Mouse (Mus musculus) CH12.LX (cell line): ENCODE data around the gene Psmg4. TPM values are rescaled to one million over a fixed set of nuclear protein-coding genes. Genes with fewer than 3 reads are reported as not detected.

Source experiments
- DNase-seq: peaks from one replicate; pipeline ENCODE4 v3.0.0-alpha.2; 2013; ENCODE audit errors: extremely low read depth
- H3K27ac ChIP-seq: 2 replicates; pipeline ENCODE4 v1.5.1; 2012; ENCODE audit warnings: low read depth, mild to moderate bottlenecking, control low read depth, moderate library complexity; ENCODE audit not compliant: insufficient read depth
- H3K27me3 ChIP-seq: replicated peaks from 2 replicates; pipeline ENCODE3; 2012; ENCODE audit warnings: inconsistent platforms
- H3K36me3 ChIP-seq, 2 experiments: replicated peaks in 1 of 2; 2 replicates each; pipeline versions ENCODE3 to v1.6.1; 2012; ENCODE audit warnings: inconsistent platforms in 1 of 2, low read length in 1 of 2, mild to moderate bottlenecking in 1 of 2, mixed read lengths in 1 of 2, moderate library complexity in 1 of 2; ENCODE audit not compliant: control insufficient read depth in 1 of 2, insufficient read depth in 1 of 2
- H3K4me1 ChIP-seq, 2 experiments: 2 replicates each; pipeline ENCODE4 v1.6.1; 2012; ENCODE audit warnings: inconsistent platforms in 1 of 2, moderate library complexity in 1 of 2; ENCODE audit not compliant: insufficient read depth in 2 of 2, control insufficient read depth in 1 of 2
- H3K4me2 ChIP-seq: 2 replicates; pipeline ENCODE4 v1.6.1; 2012; ENCODE audit warnings: low read depth, mild to moderate bottlenecking, control low read depth; ENCODE audit not compliant: poor library complexity, insufficient read depth, severe bottlenecking
- H3K4me3 ChIP-seq, 3 experiments: fragments of 150-350 bp in 1 of 3; sonication (generic) in 1 of 3; replicated peaks in 1 of 3; 2 replicates each; pipeline versions ENCODE3 to v1.5.1; 2011 to 2012; ENCODE audit warnings: low read depth in 2 of 3, low read length in 2 of 3, mild to moderate bottlenecking in 2 of 3, moderate library complexity in 2 of 3, control low read depth in 1 of 3, improper control_type of control experiment in 1 of 3, inconsistent platforms in 1 of 3, mixed read lengths in 1 of 3; ENCODE audit not compliant: poor library complexity in 1 of 3
- H3K79me2 ChIP-seq: replicated peaks from 2 replicates; pipeline ENCODE4 v1.6.1; 2012; ENCODE audit warnings: mild to moderate bottlenecking, moderate library complexity; ENCODE audit not compliant: control insufficient read depth, poor library complexity, insufficient read depth, severe bottlenecking; ENCODE audit errors: extremely low read depth
- H3K9ac ChIP-seq: 2 replicates; pipeline ENCODE4 v1.6.1; 2012; ENCODE audit warnings: low read depth, mild to moderate bottlenecking, control low read depth, moderate library complexity; ENCODE audit not compliant: insufficient read depth
- H3K9me3 ChIP-seq: replicated peaks from 2 replicates; pipeline ENCODE3; 2012; ENCODE audit warnings: low read length, inconsistent platforms, mixed read lengths
- CTCF ChIP-seq, 2 experiments: IDR thresholded peaks in 1 of 2; conservative IDR thresholded peaks in 1 of 2; 2 replicates each; pipeline ENCODE4 v1.5.1; 2011 to 2012; ENCODE audit warnings: low read depth in 2 of 2, low read length in 2 of 2, improper control_type of control experiment in 1 of 2, inconsistent platforms in 1 of 2, mild to moderate bottlenecking in 1 of 2, moderate library complexity in 1 of 2
- ELF1 ChIP-seq: IDR thresholded peaks from 2 replicates; pipeline ENCODE4 v1.6.1; 2014; ENCODE audit warnings: low read depth, mild to moderate bottlenecking, inconsistent platforms, low read length, improper control_type of control experiment
- EP300 ChIP-seq: IDR thresholded peaks from 2 replicates; pipeline ENCODE4 v1.6.1; 2011; ENCODE audit warnings: low read length, improper control_type of control experiment
- ETS1 ChIP-seq: conservative IDR thresholded peaks from 2 replicates; pipeline ENCODE4 v1.6.1; 2012; ENCODE audit warnings: low read depth, mild to moderate bottlenecking, inconsistent platforms, low read length, improper control_type of control experiment, moderate library complexity
- HCFC1 ChIP-seq: IDR thresholded peaks from 2 replicates; pipeline ENCODE4 v1.6.1; 2012; ENCODE audit warnings: low read depth, mild to moderate bottlenecking, inconsistent platforms, low read length, improper control_type of control experiment
- IRF4 ChIP-seq: IDR thresholded peaks from 2 replicates; pipeline ENCODE4 v1.6.1; 2014; ENCODE audit warnings: low read depth, mild to moderate bottlenecking, inconsistent platforms, low read length, improper control_type of control experiment
- JUND ChIP-seq: conservative IDR thresholded peaks from 2 replicates; pipeline ENCODE4 v1.6.1; 2011; ENCODE audit warnings: low read depth, low read length, improper control_type of control experiment
- KAT2A ChIP-seq: IDR thresholded peaks from 2 replicates; pipeline ENCODE4 v1.6.1; 2012; ENCODE audit warnings: low read length, improper control_type of control experiment, inconsistent platforms; ENCODE audit not compliant: insufficient replicate concordance
- MAFK ChIP-seq: IDR thresholded peaks from 2 replicates; pipeline ENCODE4 v1.6.1; 2011; ENCODE audit warnings: low read length, improper control_type of control experiment; ENCODE audit not compliant: insufficient replicate concordance
- MEF2A ChIP-seq: IDR thresholded peaks from 2 replicates; pipeline ENCODE4 v1.6.1; 2014; ENCODE audit warnings: low read depth, mild to moderate bottlenecking, inconsistent platforms, low read length, improper control_type of control experiment, borderline replicate concordance
- MXI1 ChIP-seq: IDR thresholded peaks from 2 replicates; pipeline ENCODE4 v1.6.1; 2011; ENCODE audit warnings: mild to moderate bottlenecking, low read depth, low read length, improper control_type of control experiment
- MYC ChIP-seq: IDR thresholded peaks from 2 replicates; pipeline ENCODE4 v1.6.1; 2011; ENCODE audit warnings: low read depth, mild to moderate bottlenecking, improper control_type of control experiment, low read length
- NRF1 ChIP-seq: IDR thresholded peaks from 2 replicates; pipeline ENCODE4 v1.6.1; 2014; ENCODE audit warnings: low read depth, mild to moderate bottlenecking, inconsistent platforms, low read length, improper control_type of control experiment, moderate library complexity
- POLR2A ChIP-seq: IDR thresholded peaks from 2 replicates; pipeline ENCODE4 v1.6.1; 2011; ENCODE audit warnings: low read depth, mild to moderate bottlenecking, improper control_type of control experiment, low read length
- POLR2AphosphoS2 ChIP-seq: IDR thresholded peaks from 2 replicates; pipeline ENCODE4 v1.6.1; 2011; ENCODE audit warnings: low read depth, low read length, improper control_type of control experiment
- RAD21 ChIP-seq: IDR thresholded peaks from 2 replicates; pipeline ENCODE4 v1.6.1; 2011; ENCODE audit warnings: low read depth, mild to moderate bottlenecking, low read length, improper control_type of control experiment, moderate library complexity
- RCOR1 ChIP-seq: conservative IDR thresholded peaks from 2 replicates; pipeline ENCODE4 v1.6.1; 2012; ENCODE audit warnings: low read depth, mild to moderate bottlenecking, inconsistent platforms, low read length, improper control_type of control experiment
- SIN3A ChIP-seq: IDR thresholded peaks from 2 replicates; pipeline ENCODE4 v1.6.1; 2012; ENCODE audit warnings: low read length, improper control_type of control experiment, inconsistent platforms
- USF2 ChIP-seq: conservative IDR thresholded peaks from 2 replicates; pipeline ENCODE4 v1.6.1; 2011; ENCODE audit warnings: low read depth, low read length, improper control_type of control experiment
- ZC3H11A ChIP-seq: IDR thresholded peaks from 2 replicates; pipeline ENCODE4 v1.6.1; 2012; ENCODE audit warnings: low read depth, mild to moderate bottlenecking, inconsistent platforms, low read length, improper control_type of control experiment
- ZNF384 ChIP-seq: IDR thresholded peaks from 2 replicates; pipeline ENCODE4 v1.6.1; 2012; ENCODE audit warnings: low read depth, low read length, improper control_type of control experiment, inconsistent platforms
- dilution Hi-C: fragments of 300-500 bp; cut with MboI; formaldehyde crosslinking; loops from 2 replicates; pipeline ENCODE4 v1.14.3; 2020; ENCODE audit warnings: low sequenced_read_pairs; ENCODE audit not compliant: extremely low pct_unique_long_range_greater_than_20kb, extremely low pct_ligation_motif_present
- in situ Hi-C: fragments of 300-500 bp; cut with MboI; formaldehyde crosslinking; loops from 3 replicates; pipeline ENCODE4 v1.14.3; 2019; ENCODE audit warnings: low sequenced_read_pairs, low pct_ligation_motif_present, low pct_unique_long_range_greater_than_20kb, mixed read lengths
- polyA plus RNA-seq: library from polyadenylated mRNA; unstranded; fragments of >175 nt; gene quantifications from 2 replicates; pipeline ENCODE4 v1.2.1, GENCODE M21; 2012; ENCODE audit warnings: low read depth; ENCODE audit not compliant: insufficient read length
- total RNA-seq, 2 experiments: library from RNA; depleted of rRNA; stranded (reverse); fragments of 300-350 nt in 1 of 2; fragments of >200 nt in 1 of 2; gene quantifications; 2 replicates each; pipeline ENCODE4 v1.2.3; 2012 to 2014

Gene Psmg4
- total and polyA plus RNA-seq, 3 experiments: 120 to 234 (median 194) TPM

GRCm38 (mm10) chr13:34113086-34113485, 49.7 kb upstream of the Psmg4 start:
- Histone ChIP-seq H3K79me2 (no peaks in the 10 kb centered on the region), H3K4me2 (no peak overlapping the region), H3K4me1 (peaks cover 0 to 33% of the 10 kb centered on the region in 2 experiments; a peak in 2 of 4 replicates), H3K27ac (no peak overlapping the region), H3K36me3 (no peaks in the 10 kb centered on the region), H3K27me3 (no peaks in the 10 kb centered on the region), H3K4me3 (no peak overlapping the region), H3K9me3 (no peaks in the 10 kb centered on the region), H3K9ac (no peak overlapping the region)
- in situ Hi-C loops: no loop called here
- no peak for DNase-seq
- no peak for TF ChIP-seq HCFC1
- TF ChIP-seq IRF4: no peak
- no peak for TF ChIP-seq ELF1
- no peak for TF ChIP-seq RAD21
- dilution Hi-C loops: no loop called here

- in situ Hi-C loops (no loop called here), dilution Hi-C loops (no loop called here)
- no peak for DNase-seq
- H3K36me3 ChIP-seq: no peaks in the 10 kb centered on the region
- no peak overlapping the region for H3K9ac ChIP-seq
- H3K27me3 ChIP-seq: no peaks in the 10 kb centered on the region
- no peak overlapping the region for H3K27ac ChIP-seq
- H3K4me1 ChIP-seq: peaks cover 5 to 40% of the 10 kb centered on the region in 2 experiments; a peak in 3 of 4 replicates
- no peak overlapping the region for H3K4me3 ChIP-seq
- H3K79me2 ChIP-seq: no peaks in the 10 kb centered on the region
- TF ChIP-seq POLR2AphosphoS2 (no peak), ETS1 (no peak), NRF1 (no peak), HCFC1 (no peak), MEF2A (no peak), EP300 (no peak), IRF4 (no peak), ZC3H11A (no peak), MXI1 (no peak), MYC (no peak)
- no peak overlapping the region for H3K4me2 ChIP-seq
- H3K9me3 ChIP-seq: no peaks in the 10 kb centered on the region
Observed at GRCm38 (mm10) chr13:34114654-34115053, 48.1 kb upstream of the Psmg4 start.

GRCm38 (mm10) chr13:34116508-34116907, 46.3 kb upstream of the Psmg4 start:
- Histone ChIP-seq H3K4me3 (no peak overlapping the region), H3K4me1 (peaks cover 7 to 38% of the 10 kb centered on the region in 2 experiments; a peak in 3 of 4 replicates), H3K27ac (no peak overlapping the region), H3K36me3 (no peaks in the 10 kb centered on the region), H3K9ac (no peak overlapping the region), H3K79me2 (no peaks in the 10 kb centered on the region), H3K4me2 (no peak overlapping the region), H3K9me3 (no peaks in the 10 kb centered on the region), H3K27me3 (no peaks in the 10 kb centered on the region)
- in situ Hi-C loops: no loop called here
- no peak for DNase-seq
- TF ChIP-seq KAT2A (no peak), ELF1 (no peak), POLR2A (no peak), JUND (no peak), RAD21 (no peak), MYC (no peak), USF2 (no peak), RCOR1 (no peak), CTCF (conservative IDR thresholded peaks at IDR 0.05 in 1 of 2, IDR thresholded peaks at IDR 0.05 in 1 of 2; ENCODE audit: low read depth in 2 of 2, low read length in 2 of 2) (no peak), ZNF384 (no peak), MAFK (no peak), SIN3A (no peak), MXI1 (no peak)
- dilution Hi-C loops: no loop called here
